Mouse (Mus musculus): ENCODE results near the gene Fau.

DNA sequence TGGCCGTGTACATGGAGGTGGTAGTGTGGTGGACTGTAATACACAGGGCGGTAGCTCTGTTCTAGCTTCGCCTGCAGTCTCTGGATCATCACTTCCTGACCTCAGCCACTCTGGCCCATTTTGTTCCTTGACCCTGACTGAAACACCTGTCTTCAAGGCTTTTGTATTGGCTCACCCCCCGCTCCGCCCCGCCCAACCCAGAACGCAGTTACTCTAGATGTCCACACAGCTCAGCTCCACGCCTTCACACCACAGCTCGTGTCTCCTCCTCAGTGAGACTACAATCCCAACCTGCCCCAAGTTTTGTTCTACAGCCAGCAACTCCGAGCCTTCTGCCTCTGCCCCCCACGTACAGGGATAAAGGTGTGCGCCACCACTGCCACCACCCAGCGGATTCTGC is 31.2 kb downstream of the Fau start:
- TF ChIP-seq POLR2A (IDR thresholded peaks at IDR 0.05; ENCODE audit: insufficient read depth, low read length), result no peak
- no peak for TF ChIP-seq EP300 (IDR thresholded peaks at IDR 0.05; ENCODE audit: insufficient read depth, low read depth, low read length)

All from ES-Bruce4 (cell line).